Mouse (Mus musculus) heart, postnatal 0 days (tissue): ENCODE measurements around the gene Eng. TPM values are rescaled to one million over a fixed set of nuclear protein-coding genes. Genes with fewer than 3 reads are reported as not detected.

Source experiments
- ATAC-seq: fragments of 200-750 bp; cut with Nextera tagmentation; 2 replicates; pipeline ENCODE4 v1.8.0; 2017; ENCODE audit warnings: low read depth, moderate number of reproducible peaks, moderate library complexity; ENCODE audit not compliant: insufficient read depth
- DNase-seq: peaks from one replicate; pipeline ENCODE4 v3.0.0-alpha.2; 2016; ENCODE audit warnings: low spot score
- H3K27ac ChIP-seq: fragments of 300-500 bp; sonication (generic); 2 replicates; pipeline ENCODE4 v1.5.1; 2014; ENCODE audit warnings: low read depth, mild to moderate bottlenecking
- H3K27me3 ChIP-seq: fragments of 300-500 bp; sonication (generic); 2 replicates; pipeline ENCODE4 v1.6.1; 2014; ENCODE audit warnings: low read length, mixed read lengths; ENCODE audit not compliant: control insufficient read depth, insufficient read depth
- H3K36me3 ChIP-seq: fragments of 300-500 bp; sonication (generic); replicated peaks from 2 replicates; pipeline ENCODE4 v1.6.1; 2014; ENCODE audit warnings: low read length, mixed read lengths; ENCODE audit not compliant: control insufficient read depth, insufficient read depth
- H3K4me1 ChIP-seq: fragments of 300-500 bp; sonication (generic); 2 replicates; pipeline ENCODE4 v1.6.1; 2014; ENCODE audit warnings: antibody characterized with exemption; ENCODE audit not compliant: control insufficient read depth, insufficient read depth
- H3K4me2 ChIP-seq: fragments of 300-500 bp; sonication (generic); 2 replicates; pipeline ENCODE4 v1.6.1; 2014; ENCODE audit warnings: low read depth, mild to moderate bottlenecking, low read length, moderate library complexity
- H3K4me3 ChIP-seq: fragments of 300-500 bp; sonication (generic); 2 replicates; pipeline ENCODE4 v1.5.1; 2014; ENCODE audit warnings: low read depth, low read length
- H3K9ac ChIP-seq: fragments of 300-500 bp; sonication (generic); replicated peaks from 2 replicates; pipeline ENCODE4 v1.6.1; 2014; ENCODE audit warnings: low read depth, low read length, mixed read lengths
- H3K9me3 ChIP-seq: fragments of 300-500 bp; sonication (generic); replicated peaks from 2 replicates; pipeline ENCODE4 v1.6.1; 2016; ENCODE audit warnings: low read length; ENCODE audit not compliant: control insufficient read depth
- CTCF ChIP-seq: IDR thresholded peaks from 2 replicates; pipeline ENCODE4 v1.5.1; 2016; ENCODE audit warnings: antibody characterized with exemption, control low read depth, low read depth
- EP300 ChIP-seq: IDR thresholded peaks from 2 replicates; pipeline ENCODE4 v1.6.1; 2016; ENCODE audit warnings: antibody characterized with exemption, low read depth
- WGBS: fragments of 180-500 bp; shearing (Covaris S2); extraction: QIAGEN DNeasy Blood & Tissue Kit; methylation state at CpG from one replicate; pipeline ENCODE4 v1.1.7; 2014; 5-methylcytosine and 5-hydroxymethylcytosine counted together
- polyA plus RNA-seq: library from polyadenylated mRNA; unstranded; fragments of >200 nt; fragmentation: Nextera tagmentation; extraction: Ambion mirVana; gene quantifications from 2 replicates; pipeline ENCODE4 v1.2.1, GENCODE M21; 2015
- total RNA-seq: library from RNA; depleted of rRNA; stranded (reverse); fragments of >200 nt; gene quantifications from 2 replicates; pipeline ENCODE4 v1.2.3, GENCODE M21; 2014; ENCODE audit warnings: low replicate concordance

Gene Eng
- total and polyA plus RNA-seq, 2 experiments from 2014 or later: 123 to 137 TPM

- Histone ChIP-seq H3K4me2 (no peak overlapping the region), H3K27ac (peak overlapping the region; percentile 98), H3K4me3 (no peak overlapping the region), H3K27me3 (no peaks in the 10 kb centered on the region), H3K9ac (no peak overlapping the region), H3K9me3 (no peaks in the 10 kb centered on the region), H3K36me3 (0 out of 2 replicates have a peak, but pooled peaks cover 1% of the 10 kb centered on the region), H3K4me1 (peaks cover 60% of the 10 kb centered on the region)
- no peak for TF ChIP-seq EP300
- TF ChIP-seq CTCF: no peak
- no peak for ATAC-seq
- no peak for DNase-seq
- 74% methylated on average over 5 of the region's 5 CpGs for WGBS
Measured at GRCm38 (mm10) chr2:32624111-32624748, 22.2 kb upstream of the Eng start.

- 0 out of 2 replicates have a peak, but pooled peaks cover 4% of the 10 kb centered on the region for H3K36me3 ChIP-seq
- peak overlapping the region; percentile 65 for H3K4me2 ChIP-seq
- peak; percentile 9; the same call in 1 of the 2 replicates for TF ChIP-seq CTCF
- no peak for TF ChIP-seq EP300
- peak; percentile 59 for ATAC-seq
- peak overlapping the region; percentile 98 for H3K27ac ChIP-seq
- DNase-seq: peak; percentile 90
- WGBS: 7% methylated on average over 13 of the region's 13 CpGs
- no peaks in the 10 kb centered on the region for H3K27me3 ChIP-seq
- H3K9me3 ChIP-seq: no peaks in the 10 kb centered on the region
- peak overlapping the region; percentile 42 for H3K4me3 ChIP-seq
- H3K9ac ChIP-seq: peak overlapping the region; percentile 69
- peaks cover 56% of the 10 kb centered on the region for H3K4me1 ChIP-seq
Measured at GRCm38 (mm10) chr2:32625212-32625872, 21.1 kb upstream of the Eng start.

- WGBS: 14% methylated on average over 5 of the region's 5 CpGs
- DNase-seq (peak; percentile 88), ATAC-seq (peak; percentile 73)
- peak overlapping the region; percentile 65 for H3K4me2 ChIP-seq
- H3K27me3 ChIP-seq: no peaks in the 10 kb centered on the region
- peak overlapping the region; percentile 42 for H3K4me3 ChIP-seq
- peak overlapping the region; percentile 69 for H3K9ac ChIP-seq
- peaks cover 7% of the 10 kb centered on the region; the same call in 1 of the 2 replicates for H3K36me3 ChIP-seq
- peaks cover 48% of the 10 kb centered on the region for H3K4me1 ChIP-seq
- H3K27ac ChIP-seq: peak overlapping the region; percentile 98
- TF ChIP-seq EP300 (peak; percentile 31; the same call in 1 of the 2 replicates), CTCF (no peak)
- H3K9me3 ChIP-seq: no peaks in the 10 kb centered on the region
Measured at GRCm38 (mm10) chr2:32625873-32626694, 20.3 kb upstream of the Eng start.

- H3K27ac ChIP-seq: peak overlapping the region; percentile 98
- DNase-seq (no peak), ATAC-seq (no peak)
- TF ChIP-seq CTCF (no peak), EP300 (no peak)
- 49% methylated on average over 20 of the region's 20 CpGs for WGBS
- H3K9me3 ChIP-seq: no peaks in the 10 kb centered on the region
- H3K4me2 ChIP-seq: peak overlapping the region; percentile 65
- H3K4me3 ChIP-seq: peak overlapping the region; percentile 42
- H3K36me3 ChIP-seq: peaks cover 19% of the 10 kb centered on the region; the same call in 1 of the 2 replicates
- H3K4me1 ChIP-seq: peaks cover 37% of the 10 kb centered on the region
- H3K27me3 ChIP-seq: no peaks in the 10 kb centered on the region
- peak overlapping the region; percentile 6; the same call in 1 of the 2 replicates for H3K9ac ChIP-seq
Measured at GRCm38 (mm10) chr2:32627266-32628043, 18.9 kb upstream of the Eng start.
